Mouse (Mus musculus): ENCODE data around the gene Dis3. TPM values are rescaled to one million over a fixed set of nuclear protein-coding genes. Genes with fewer than 3 reads are reported as not detected.

Gene Dis3
- polyA plus RNA-seq, 1 experiment = 12.3 TPM

DNA sequence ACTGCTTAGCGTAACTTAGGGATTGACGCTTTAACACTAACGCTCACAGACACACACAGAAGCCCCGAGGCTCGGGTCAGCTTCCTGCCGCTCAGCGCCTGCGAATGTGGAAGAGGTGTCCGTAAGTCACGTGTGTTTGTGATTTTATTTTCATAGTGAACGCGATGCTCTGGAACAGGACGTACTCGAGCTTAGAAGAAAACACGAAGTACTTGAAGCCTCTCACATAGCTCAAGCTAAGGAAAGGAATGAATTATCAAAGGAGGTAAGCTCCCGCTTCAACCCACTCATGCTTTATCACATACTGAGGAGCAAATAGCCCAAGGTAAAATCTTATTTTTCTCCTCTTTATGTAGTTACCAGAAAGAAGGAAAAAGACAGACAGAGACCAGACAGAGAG, 36.7 kb upstream of the Dis3 start:
- Histone ChIP-seq H3K4me2 (ENCODE audit: low read depth) (no peak overlapping the region), H3K36me3 (ENCODE audit: control insufficient read depth, insufficient read depth) (peaks cover 19% of the 10 kb centered on the region), H3K27me3 (ENCODE audit: control insufficient read depth, insufficient read depth, insufficient read length) (no peaks in the 10 kb centered on the region), H3ac (ENCODE audit: control insufficient read depth, insufficient read length) (no peak overlapping the region), H3K4me3 (no peak overlapping the region), H3K79me2 (ENCODE audit: control insufficient read depth, insufficient read depth) (no peaks in the 10 kb centered on the region)
- TF ChIP-seq POLR2A (IDR thresholded peaks at IDR 0.05; ENCODE audit: insufficient read length, low read depth) (no peak), MYOD1 (IDR thresholded peaks at IDR 0.05; ENCODE audit: control insufficient read depth in 1 of 3, insufficient read length in 2 of 3, low read depth in 2 of 3) (no peak), SRF (IDR thresholded peaks at IDR 0.05; ENCODE audit: control insufficient read depth, insufficient read length, low read depth) (no peak), MAX (IDR thresholded peaks at IDR 0.05; ENCODE audit: low read depth) (no peak), REST (IDR thresholded peaks at IDR 0.05; ENCODE audit: insufficient read depth, insufficient read length) (no peak), CEBPB (IDR thresholded peaks at IDR 0.05; ENCODE audit: insufficient read depth, poor library complexity, severe bottlenecking) (no peak), TCF12 (IDR thresholded peaks at IDR 0.05; ENCODE audit: insufficient read depth, poor library complexity, severe bottlenecking) (no peak), USF1 (IDR thresholded peaks at IDR 0.05; ENCODE audit: low read depth) (no peak), POLR2AphosphoS2 (IDR thresholded peaks at IDR 0.05; ENCODE audit: insufficient read length, low read depth) (no peak), MYOG (IDR thresholded peaks at IDR 0.05; ENCODE audit: control insufficient read depth in 1 of 3, insufficient read depth in 1 of 3, insufficient read length in 2 of 3, low read depth in 2 of 3) (no peak), E2F4 (IDR thresholded peaks at IDR 0.05; ENCODE audit: insufficient read depth) (no peak), TCF3 (IDR thresholded peaks at IDR 0.05; ENCODE audit: insufficient read length, low read depth) (no peak)

DNA sequence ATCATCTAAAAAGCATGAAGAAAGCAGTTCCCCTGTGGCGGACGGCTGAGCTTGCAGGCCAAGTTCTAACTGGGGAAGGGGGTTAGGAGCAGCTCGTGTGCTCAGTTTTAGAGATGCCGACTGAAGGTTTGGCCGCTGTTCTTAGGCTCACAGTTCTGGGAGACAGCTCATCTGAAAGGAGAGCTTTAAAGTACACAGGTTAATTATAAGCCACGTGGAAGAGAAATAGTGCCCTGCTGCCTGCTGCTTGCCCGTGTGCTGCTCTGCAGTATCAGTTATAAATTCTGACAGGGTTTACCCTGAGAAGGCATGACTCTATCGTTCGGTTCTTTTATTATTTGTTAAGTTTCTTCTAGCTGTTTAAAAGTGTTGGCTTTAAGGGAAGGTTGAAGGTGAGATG, 36.2 kb upstream of the Dis3 start:
- peaks cover 18% of the 10 kb centered on the region for H3K36me3 ChIP-seq (ENCODE audit: control insufficient read depth, insufficient read depth)
- no peaks in the 10 kb centered on the region for H3K27me3 ChIP-seq (ENCODE audit: control insufficient read depth, insufficient read depth, insufficient read length)
- no peaks in the 10 kb centered on the region for H3K79me2 ChIP-seq (ENCODE audit: control insufficient read depth, insufficient read depth)
- no peak for TF ChIP-seq SRF (IDR thresholded peaks at IDR 0.05; ENCODE audit: control insufficient read depth, insufficient read length, low read depth)
- TF ChIP-seq MYOD1 (IDR thresholded peaks at IDR 0.05; ENCODE audit: control insufficient read depth in 1 of 3, insufficient read length in 2 of 3, low read depth in 2 of 3) = no peak
- TF ChIP-seq USF1 (IDR thresholded peaks at IDR 0.05; ENCODE audit: low read depth) = no peak
- H3ac ChIP-seq (ENCODE audit: control insufficient read depth, insufficient read length) = no peak overlapping the region
- H3K4me2 ChIP-seq (ENCODE audit: low read depth) = no peak overlapping the region
- no peak overlapping the region for H3K4me3 ChIP-seq

DNA sequence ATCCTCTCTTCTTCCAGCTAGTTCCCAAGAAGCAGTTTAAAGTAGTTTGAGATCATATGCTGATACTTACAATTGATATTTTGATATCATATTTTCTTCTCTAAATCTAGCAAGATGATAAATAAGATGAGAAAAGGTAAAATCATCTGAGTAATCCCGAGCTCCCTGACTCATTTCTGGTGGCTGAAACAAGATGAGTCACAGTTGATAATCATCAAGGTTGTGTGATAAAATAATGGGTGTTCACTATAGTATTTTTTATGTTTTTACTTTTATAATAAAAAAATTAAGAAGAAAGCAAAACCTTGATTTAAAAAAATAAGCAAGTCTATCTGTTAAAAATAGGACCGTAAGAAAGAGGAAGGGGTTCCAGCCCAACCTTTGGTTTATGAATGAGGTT, 34.5 kb upstream of the Dis3 start:
- Histone ChIP-seq H3K4me2 (ENCODE audit: low read depth) (no peak overlapping the region), H3K36me3 (ENCODE audit: control insufficient read depth, insufficient read depth) (peaks cover 17% of the 10 kb centered on the region), H3K27me3 (ENCODE audit: control insufficient read depth, insufficient read depth, insufficient read length) (no peaks in the 10 kb centered on the region), H3ac (ENCODE audit: control insufficient read depth, insufficient read length) (no peak overlapping the region), H3K79me2 (ENCODE audit: control insufficient read depth, insufficient read depth) (no peaks in the 10 kb centered on the region), H3K4me3 (no peak overlapping the region)
- no peak for TF ChIP-seq E2F4 (IDR thresholded peaks at IDR 0.05; ENCODE audit: insufficient read depth)
- no peak for TF ChIP-seq POLR2A (IDR thresholded peaks at IDR 0.05; ENCODE audit: insufficient read length, low read depth)
- TF ChIP-seq POLR2AphosphoS2 (IDR thresholded peaks at IDR 0.05; ENCODE audit: insufficient read length, low read depth) = no peak
- TF ChIP-seq MYOD1 (IDR thresholded peaks at IDR 0.05; ENCODE audit: control insufficient read depth in 1 of 3, insufficient read length in 2 of 3, low read depth in 2 of 3) = no peak
- TF ChIP-seq USF1 (IDR thresholded peaks at IDR 0.05; ENCODE audit: low read depth) = no peak
- no peak for TF ChIP-seq SRF (IDR thresholded peaks at IDR 0.05; ENCODE audit: control insufficient read depth, insufficient read length, low read depth)
- TF ChIP-seq TCF12 (IDR thresholded peaks at IDR 0.05; ENCODE audit: insufficient read depth, poor library complexity, severe bottlenecking) = no peak
- no peak for TF ChIP-seq TCF3 (IDR thresholded peaks at IDR 0.05; ENCODE audit: insufficient read length, low read depth)
- no peak for TF ChIP-seq MYOG (IDR thresholded peaks at IDR 0.05; ENCODE audit: control insufficient read depth in 1 of 3, insufficient read depth in 1 of 3, insufficient read length in 2 of 3, low read depth in 2 of 3)
- TF ChIP-seq REST (IDR thresholded peaks at IDR 0.05; ENCODE audit: insufficient read depth, insufficient read length) = no peak
- no peak for TF ChIP-seq MAX (IDR thresholded peaks at IDR 0.05; ENCODE audit: low read depth)
- TF ChIP-seq CEBPB (IDR thresholded peaks at IDR 0.05; ENCODE audit: insufficient read depth, poor library complexity, severe bottlenecking) = no peak

DNA sequence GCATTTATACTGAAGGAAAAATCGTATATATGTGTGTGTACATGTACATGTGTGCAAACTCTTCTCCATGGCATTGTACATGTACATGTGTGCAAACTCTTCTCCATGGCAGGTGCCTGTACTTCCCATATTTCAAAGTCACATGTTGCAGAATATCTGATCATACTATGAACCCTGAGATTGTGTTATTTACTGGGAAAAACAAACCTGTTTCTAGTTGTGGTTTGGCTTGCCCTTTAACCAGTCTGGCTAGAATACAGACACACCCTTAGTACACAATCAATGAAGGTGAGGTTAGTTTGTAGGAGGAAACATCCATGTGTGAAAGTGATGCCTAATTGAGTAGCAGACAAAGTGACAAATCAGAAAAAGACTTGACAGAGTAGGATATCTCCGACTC, 29.5 kb upstream of the Dis3 start:
- Histone ChIP-seq H3ac (ENCODE audit: control insufficient read depth, insufficient read length) (no peak overlapping the region), H3K27me3 (ENCODE audit: control insufficient read depth, insufficient read depth, insufficient read length) (no peaks in the 10 kb centered on the region), H3K4me3 (no peak overlapping the region), H3K4me2 (ENCODE audit: low read depth) (no peak overlapping the region), H3K79me2 (ENCODE audit: control insufficient read depth, insufficient read depth) (no peaks in the 10 kb centered on the region), H3K36me3 (ENCODE audit: control insufficient read depth, insufficient read depth) (peaks cover 14% of the 10 kb centered on the region)
- TF ChIP-seq SRF (IDR thresholded peaks at IDR 0.05; ENCODE audit: control insufficient read depth, insufficient read length, low read depth) (no peak), MYOD1 (IDR thresholded peaks at IDR 0.05; ENCODE audit: control insufficient read depth in 1 of 3, insufficient read length in 2 of 3, low read depth in 2 of 3) (no peak), USF1 (IDR thresholded peaks at IDR 0.05; ENCODE audit: low read depth) (no peak), E2F4 (IDR thresholded peaks at IDR 0.05; ENCODE audit: insufficient read depth) (no peak), POLR2AphosphoS2 (IDR thresholded peaks at IDR 0.05; ENCODE audit: insufficient read length, low read depth) (no peak), TCF3 (IDR thresholded peaks at IDR 0.05; ENCODE audit: insufficient read length, low read depth) (no peak)

DNA sequence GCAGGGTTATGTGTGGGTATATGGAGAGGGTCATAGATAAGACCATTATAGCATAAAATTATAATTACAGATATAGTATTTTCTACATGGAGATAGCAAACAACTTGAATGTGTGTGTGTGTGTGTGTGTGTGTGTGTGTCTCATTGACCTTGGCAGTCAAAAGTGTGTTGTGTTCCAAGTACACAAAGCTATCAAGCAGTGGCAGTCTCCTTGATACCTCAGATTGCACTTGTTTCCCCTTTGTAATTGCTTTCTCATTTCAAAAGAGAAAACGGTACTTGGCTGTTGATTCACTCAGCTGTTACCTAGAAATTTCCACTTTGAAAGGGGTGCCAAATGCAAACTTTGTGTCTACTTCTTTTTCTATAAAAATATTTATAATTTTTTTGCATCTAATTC, 27.9 kb upstream of the Dis3 start:
- no peaks in the 10 kb centered on the region for H3K79me2 ChIP-seq (ENCODE audit: control insufficient read depth, insufficient read depth)
- H3K4me3 ChIP-seq = no peak overlapping the region
- no peak overlapping the region for H3ac ChIP-seq (ENCODE audit: control insufficient read depth, insufficient read length)
- no peak for TF ChIP-seq REST (IDR thresholded peaks at IDR 0.05; ENCODE audit: insufficient read depth, insufficient read length)
- TF ChIP-seq E2F4 (IDR thresholded peaks at IDR 0.05; ENCODE audit: insufficient read depth) = no peak
- H3K27me3 ChIP-seq (ENCODE audit: control insufficient read depth, insufficient read depth, insufficient read length) = no peaks in the 10 kb centered on the region
- H3K4me2 ChIP-seq (ENCODE audit: low read depth) = no peak overlapping the region
- H3K36me3 ChIP-seq (ENCODE audit: control insufficient read depth, insufficient read depth) = peaks cover 14% of the 10 kb centered on the region

Data from myocyte (in vitro differentiated cells).